Mouse (Mus musculus) liver, adult 10 weeks (tissue): ENCODE data around the gene Irf3. TPM values are rescaled to one million over a fixed set of nuclear protein-coding genes. Genes with fewer than 3 reads are reported as not detected.

Source experiments
- polyA plus RNA-seq: library from polyadenylated mRNA; stranded (reverse); fragments of 350-450 nt; fragmentation: Illumina TruSeq; extraction: RNeasy Lipid Tissue Mini Kit (QIAGEN cat#74804); gene quantifications from one replicate; pipeline ENCODE4 v1.2.3, GENCODE M21; 2014; ENCODE audit warnings: low read depth, low replicate concordance

Irf3 gene
- polyA plus RNA-seq: 21.4 TPM

DNA sequence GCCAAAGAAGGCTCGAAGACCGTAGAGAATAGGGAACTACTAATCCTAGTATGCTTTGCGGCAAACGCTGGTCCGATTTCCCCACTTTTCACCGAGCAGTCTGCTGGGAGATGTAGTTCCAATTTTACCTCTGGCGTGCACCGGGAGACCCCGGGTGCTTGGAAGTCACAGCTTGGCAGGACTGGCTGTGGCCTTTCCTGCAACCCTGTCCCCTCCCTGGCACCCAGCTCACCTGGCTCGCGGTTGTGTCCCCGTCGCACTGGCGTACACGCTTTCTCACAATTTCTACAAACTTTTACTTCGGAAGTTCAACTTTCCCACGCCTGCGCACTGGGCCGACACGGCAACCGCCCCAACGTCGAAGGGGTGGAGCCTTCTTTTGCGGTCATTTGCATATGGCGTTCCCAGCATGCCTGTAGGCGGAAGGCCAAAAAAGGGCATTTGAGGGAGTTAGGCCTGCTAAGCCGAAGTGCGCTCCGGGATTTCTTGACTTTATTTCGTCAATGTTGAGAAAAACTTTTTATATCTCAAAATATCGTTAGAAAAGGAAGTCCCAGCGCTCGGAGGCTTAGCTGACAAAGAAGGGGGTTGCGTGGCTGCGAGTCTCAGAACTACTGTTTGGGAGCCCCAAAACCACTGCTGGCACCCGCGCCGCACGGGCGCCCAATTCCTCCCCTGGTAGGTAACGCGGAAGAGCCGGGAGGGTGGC, at the start of gene Irf3:
Gene Irf3, plus strand, starts transcription at position 418 of the 709 bp plus-strand sequence.

GRCm38 (mm10) chr7:44974383-44975116, 22.9 kb upstream of the Irf3 start, which contains the start of gene Cpt1c:
Gene Cpt1c, minus strand, starts transcription at chr7:44974851.

GRCm38 (mm10) chr7:44986192-44986878, 11.1 kb upstream of the Irf3 start, which contains the start of gene Prmt1:
Gene Prmt1, minus strand, starts transcription at chr7:44986568.

DNA sequence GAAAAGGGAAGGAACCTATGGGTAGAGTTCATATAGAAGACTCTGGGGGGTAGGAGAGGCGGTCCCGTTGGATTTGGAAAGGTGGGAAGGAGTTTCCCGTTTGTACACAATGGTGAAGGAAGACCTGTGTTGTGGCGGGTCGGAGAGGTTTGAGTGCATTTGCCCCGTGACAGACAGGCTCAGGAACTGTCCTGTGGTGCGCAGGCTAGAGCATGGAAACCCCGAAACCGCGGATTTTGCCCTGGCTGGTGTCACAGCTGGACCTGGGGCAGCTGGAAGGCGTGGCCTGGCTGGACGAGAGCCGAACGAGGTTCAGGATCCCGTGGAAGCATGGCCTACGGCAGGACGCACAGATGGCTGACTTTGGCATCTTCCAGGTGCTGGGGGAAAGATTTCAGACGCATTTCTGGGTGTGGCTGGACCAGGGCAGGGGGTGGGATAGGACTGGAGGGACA, 1.1 kb downstream of the Irf3 start, which contains the start of gene Bcl2l12:
Gene Bcl2l12, minus strand, starts transcription at position 212 of the 455 bp plus-strand sequence.

DNA sequence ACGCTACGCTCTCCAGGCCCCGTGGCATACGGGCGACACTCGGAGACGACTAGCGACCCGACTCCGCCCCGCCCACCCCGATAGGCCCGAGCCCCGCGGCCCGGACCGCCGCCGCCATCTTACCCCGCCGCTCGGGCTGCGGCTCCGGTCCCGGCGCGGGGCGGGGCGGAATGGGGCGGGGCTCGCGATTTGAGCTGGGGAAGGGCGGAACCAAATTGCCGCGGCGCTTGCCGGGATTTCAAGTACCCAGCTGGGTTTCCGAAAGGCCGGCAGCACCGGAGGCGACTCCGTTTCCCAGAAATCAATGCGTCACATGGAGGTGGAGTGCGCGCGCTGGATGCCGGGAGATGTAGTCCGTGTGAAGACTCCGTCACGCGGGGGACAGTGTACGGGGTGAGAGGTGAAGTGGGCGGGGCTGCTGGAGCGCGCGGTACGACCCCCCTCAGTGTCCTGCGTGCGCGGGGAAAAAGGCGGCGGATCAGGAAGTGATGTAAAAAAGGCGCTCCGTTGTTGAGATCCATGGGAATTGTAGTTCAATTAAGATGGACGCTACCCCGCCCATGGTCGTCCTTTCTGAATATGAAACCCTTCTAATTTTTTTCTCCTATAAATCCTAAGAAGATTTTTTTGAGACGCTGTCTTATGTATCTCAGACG, 18.6 kb downstream of the Irf3 start, which contains the start of gene Scaf1:
Gene Scaf1, minus strand, starts transcription at position 407 of the 656 bp plus-strand sequence.

GRCm38 (mm10) chr7:45017242-45018061, 20.0 kb downstream of the Irf3 start, which contains the start of gene Rras:
Gene Rras, plus strand, starts transcription at chr7:45017961.

Other genes starting within 250 kb of the Irf3 start
- 6.2 TPM for gene Vrk3, start 249.2 kb upstream of the Irf3 start, polyA plus RNA-seq
- gene Zfp473, start 246.6 kb upstream of the Irf3 start, polyA plus RNA-seq: not detected
- gene Nup62, start 181.6 kb upstream of the Irf3 start, polyA plus RNA-seq: 1.1 TPM
- gene Il4i1, start 181.3 kb upstream of the Irf3 start, polyA plus RNA-seq: not detected
- gene Atf5, start 181.0 kb upstream of the Irf3 start, polyA plus RNA-seq: 47.9 TPM
- 2.2 TPM for gene Akt1s1, start 148.7 kb upstream of the Irf3 start, polyA plus RNA-seq
- gene Tbc1d17, start 148.6 kb upstream of the Irf3 start, polyA plus RNA-seq: 1.3 TPM
- gene Pnkp, start 140.5 kb upstream of the Irf3 start, polyA plus RNA-seq: 1.4 TPM
- gene Ptov1, start 127.9 kb upstream of the Irf3 start, polyA plus RNA-seq: 0.95 TPM
- 1.1 TPM for gene Med25, start 104.9 kb upstream of the Irf3 start, polyA plus RNA-seq
- gene Fuz, start 101.6 kb upstream of the Irf3 start, polyA plus RNA-seq: 1.4 TPM
- 9.2 TPM for gene Ap2a1, start 68.2 kb upstream of the Irf3 start, polyA plus RNA-seq
- not detected for gene Tsks, start 54.4 kb upstream of the Irf3 start, polyA plus RNA-seq
- gene Cpt1c, start 22.8 kb upstream of the Irf3 start, polyA plus RNA-seq: not detected
- gene Prmt1, start 11.1 kb upstream of the Irf3 start, polyA plus RNA-seq: 4.2 TPM
- gene Bcl2l12, start 1.1 kb downstream of the Irf3 start, polyA plus RNA-seq: 0.66 TPM
- gene Scaf1, start 18.7 kb downstream of the Irf3 start, polyA plus RNA-seq: 1.3 TPM
- gene Rras, start 20.3 kb downstream of the Irf3 start, polyA plus RNA-seq: 3.7 TPM
- 0.11 TPM for gene Prr12, start 55.2 kb downstream of the Irf3 start, polyA plus RNA-seq
- gene Nosip, start 64.8 kb downstream of the Irf3 start, polyA plus RNA-seq: 3.2 TPM
- gene Prrg2, start 65.0 kb downstream of the Irf3 start, polyA plus RNA-seq: 2.3 TPM
- gene Rcn3, start 94.6 kb downstream of the Irf3 start, polyA plus RNA-seq: not detected
- 33.3 TPM for gene Fcgrt, start 106.2 kb downstream of the Irf3 start, polyA plus RNA-seq
- 172 TPM for gene Rps11, start 126.8 kb downstream of the Irf3 start, polyA plus RNA-seq
- 253 TPM for gene Rpl13a, start 131.1 kb downstream of the Irf3 start, polyA plus RNA-seq
- not detected for gene Gm45713, start 138.6 kb downstream of the Irf3 start, polyA plus RNA-seq
- gene Flt3l, start 138.8 kb downstream of the Irf3 start, polyA plus RNA-seq: 5.4 TPM
- 3.9 TPM for gene Pih1d1, start 156.7 kb downstream of the Irf3 start, polyA plus RNA-seq
- 5.2 TPM for gene Aldh16a1, start 156.9 kb downstream of the Irf3 start, polyA plus RNA-seq
- not detected for gene Slc17a7, start 166.3 kb downstream of the Irf3 start, polyA plus RNA-seq
- gene Gfy, start 181.9 kb downstream of the Irf3 start, polyA plus RNA-seq: not detected
- not detected for gene Pth2, start 183.3 kb downstream of the Irf3 start, polyA plus RNA-seq
- not detected for gene Ccdc155, start 207.2 kb downstream of the Irf3 start, polyA plus RNA-seq
- gene Dkkl1, start 214.5 kb downstream of the Irf3 start, polyA plus RNA-seq: not detected
- gene Tead2, start 218.1 kb downstream of the Irf3 start, polyA plus RNA-seq: 0.19 TPM
- 0.34 TPM for gene Cd37, start 241.5 kb downstream of the Irf3 start, polyA plus RNA-seq
- gene Slc6a16, start 243.4 kb downstream of the Irf3 start, polyA plus RNA-seq: 1.2 TPM